Comparison of ENCODE assay signal across 13 mouse cellular contexts in genomic region chr9:50724661-50725330, GRCm38 (mm10). TPM values are rescaled to one million over a fixed set of nuclear protein-coding genes. Genes with fewer than 3 reads are reported as not detected.
DNase-seq lines count a peak whose midpoint lies in the region; ATAC-seq lines count a peak whose summit lies in the region.
"Had no signal": no experiment of that assay in that cellular context is flagged by ENCODE, and none has a peak within 500 bp of the region (broad histone marks: within the 10 kb centered on the region; RNA-seq: fewer than 3 reads in every experiment).

No protein-coding gene starts in this region.

- H3K4me2 ChIP-seq in limb, embryonic 12.5 days, result peak overlapping the region; percentile 22
- H3K4me2 ChIP-seq: kidney, embryonic 15.5 days had no signal

- intact Hi-C loops in left cerebral cortex, postnatal 14 days (cut with DNase I), result no loop called here

- no peak overlapping the region for H3K4me3 ChIP-seq in heart, embryonic 10.5 days
- no peak overlapping the region for H3K4me3 ChIP-seq in forebrain, embryonic 10.5 days
- H3K4me3 ChIP-seq in limb, embryonic 12.5 days (replicated peaks), result no peak overlapping the region
- H3K4me3 ChIP-seq: kidney, embryonic 15.5 days had no signal

- no peaks in the 10 kb centered on the region for H3K36me3 ChIP-seq in heart, embryonic 10.5 days
- H3K36me3 ChIP-seq in forebrain, embryonic 10.5 days (replicated peaks), result peaks cover 6% of the 10 kb centered on the region
- H3K36me3 ChIP-seq in limb, embryonic 12.5 days, result peaks cover 1% of the 10 kb centered on the region; the same call in 1 of the 2 replicates
- H3K36me3 ChIP-seq: kidney, embryonic 15.5 days had no signal

- no peak overlapping the region for H3K9ac ChIP-seq in limb, embryonic 12.5 days (replicated peaks)
- H3K9ac ChIP-seq: kidney, embryonic 15.5 days had no signal

- no peak for ATAC-seq in limb, embryonic 12.5 days (ENCODE audit: insufficient number of reproducible peaks, insufficient read depth, low FRiP score, low TSS enrichment, low read depth)
- no peak for ATAC-seq in erythroid progenitor cell, adult 5-6 weeks (replicated peaks; ENCODE audit: low FRiP score, poor library complexity, severe bottlenecking)

- WGBS in heart, embryonic 10.5 days, result 55% methylated on average over 3 of the region's 3 CpGs
- 43% methylated on average over 3 of the region's 3 CpGs for WGBS in forebrain, embryonic 10.5 days
- WGBS in limb, embryonic 12.5 days, result 25% methylated on average over 3 of the region's 3 CpGs

- peaks cover 58% of the 10 kb centered on the region for H3K4me1 ChIP-seq in heart, embryonic 10.5 days
- peaks cover 66% of the 10 kb centered on the region for H3K4me1 ChIP-seq in forebrain, embryonic 10.5 days
- peaks cover 58% of the 10 kb centered on the region for H3K4me1 ChIP-seq in limb, embryonic 12.5 days (replicated peaks)

- no peaks in the 10 kb centered on the region for H3K9me3 ChIP-seq in heart, embryonic 10.5 days
- no peaks in the 10 kb centered on the region for H3K9me3 ChIP-seq in forebrain, embryonic 10.5 days
- H3K9me3 ChIP-seq in limb, embryonic 12.5 days, result no peaks in the 10 kb centered on the region
- H3K9me3 ChIP-seq: kidney, embryonic 15.5 days had no signal

- no peak for DNase-seq in heart, embryonic 10.5 days (ENCODE audit: low spot score)
- no peak for DNase-seq in heart, postnatal 4 days
- peak; percentile 42 for DNase-seq in NIH3T3 (ENCODE audit: low read depth)
- no peak for DNase-seq in forebrain, embryonic 10.5 days (ENCODE audit: extremely low spot score, low spot score)
- no peak for DNase-seq in lung, postnatal 36 days
- no peak for DNase-seq in left cerebral cortex, postnatal 14 days (ENCODE audit: low spot score in 2 of 2)
- DNase-seq: heart, adult 11 months; layer of hippocampus, postnatal 36 days; lung, adult 18-20 months had no signal

- no peaks in the 10 kb centered on the region for H3K27me3 ChIP-seq in heart, embryonic 10.5 days (ENCODE audit: insufficient read depth, poor library complexity, severe bottlenecking)
- H3K27me3 ChIP-seq in forebrain, embryonic 10.5 days (ENCODE audit: poor library complexity, severe bottlenecking), result peaks cover 5% of the 10 kb centered on the region; the same call in 1 of the 2 replicates
- no peaks in the 10 kb centered on the region for H3K27me3 ChIP-seq in limb, embryonic 12.5 days
- H3K27me3 ChIP-seq: CH12.LX; kidney, embryonic 15.5 days had no signal

- peak overlapping the region; percentile 44; the same call in 1 of the 2 replicates for H3K27ac ChIP-seq in heart, embryonic 10.5 days
- H3K27ac ChIP-seq in forebrain, embryonic 10.5 days, result peak overlapping the region; percentile 60; the same call in 1 of the 2 replicates
- peak overlapping the region; percentile 25; the same call in 1 of the 2 replicates for H3K27ac ChIP-seq in limb, embryonic 12.5 days
- H3K27ac ChIP-seq: kidney, embryonic 15.5 days had no signal

RNA-seq across cellular contexts. Expression of gene Dixdc1, which starts 14.5 kb away (rescaled TPM):
- polyA plus RNA-seq in heart, embryonic 10.5 days (2016; fragmentation: Nextera tagmentation; extraction: Ambion mirVana), result 5.3 and 7.6 TPM in 2 replicates
- 10 to 100 TPM in 1 of 2 experiments, 1 to 10 TPM in 1; 9.9 to 10.1 TPM for total RNA-seq in heart, postnatal 4 days (2021)
- polyA plus RNA-seq in forebrain, embryonic 10.5 days (2016; fragmentation: Nextera tagmentation; extraction: Ambion mirVana), result 22.2 and 23.0 TPM in 2 replicates
- 29.5 and 30.4 TPM in 2 replicates for polyA plus RNA-seq in limb, embryonic 12.5 days (2016; fragmentation: Nextera tagmentation; extraction: Ambion mirVana)
- 10 to 100 TPM; 72.5 to 79.2 TPM for total RNA-seq in left cerebral cortex, postnatal 14 days (2021)
- total RNA-seq in erythroid progenitor cell, adult 5-6 weeks (2015; ENCODE audit: low replicate concordance), result not detected in 2 replicates
- not detected in 2 replicates for total RNA-seq in erythroid progenitor cell, adult 5-6 weeks (2017; ENCODE audit: low replicate concordance)

RNA-seq across cellular contexts. Expression of gene 2310030G06Rik, which starts 21.5 kb away (rescaled TPM):
- 8.4 TPM in 2 replicates for polyA plus RNA-seq in heart, embryonic 10.5 days (2016; fragmentation: Nextera tagmentation; extraction: Ambion mirVana)
- total RNA-seq in heart, postnatal 4 days (2021), result 1 to 10 TPM; 5.2 to 6.3 TPM
- polyA plus RNA-seq in forebrain, embryonic 10.5 days (2016; fragmentation: Nextera tagmentation; extraction: Ambion mirVana), result 2.1 and 2.5 TPM in 2 replicates
- polyA plus RNA-seq in limb, embryonic 12.5 days (2016; fragmentation: Nextera tagmentation; extraction: Ambion mirVana), result 2.2 and 3.5 TPM in 2 replicates
- 1 to 10 TPM; 2.0 to 3.1 TPM for total RNA-seq in left cerebral cortex, postnatal 14 days (2021)
- total RNA-seq in erythroid progenitor cell, adult 5-6 weeks (2015; ENCODE audit: low replicate concordance), result not detected in 2 replicates
- not detected in 2 replicates for total RNA-seq in erythroid progenitor cell, adult 5-6 weeks (2017; ENCODE audit: low replicate concordance)
- total RNA-seq: CH12.LX had no signal

RNA-seq across cellular contexts. Expression of gene Cryab, which starts 26.3 kb away (rescaled TPM):
- polyA plus RNA-seq in heart, embryonic 10.5 days (2016; fragmentation: Nextera tagmentation; extraction: Ambion mirVana), result 483 and 791 TPM in 2 replicates
- total RNA-seq in heart, postnatal 4 days (2021), result 1,000 to 10,000 TPM; 1,184 to 1,197 TPM
- 3.2 and 5.7 TPM in 2 replicates for polyA plus RNA-seq in forebrain, embryonic 10.5 days (2016; fragmentation: Nextera tagmentation; extraction: Ambion mirVana)
- polyA plus RNA-seq in limb, embryonic 12.5 days (2016; fragmentation: Nextera tagmentation; extraction: Ambion mirVana), result 28.0 and 31.2 TPM in 2 replicates
- total RNA-seq in left cerebral cortex, postnatal 14 days (2021), result 100 to 1,000 TPM in 1 of 2 experiments, 10 to 100 TPM in 1; 90.2 to 105 TPM
- total RNA-seq in erythroid progenitor cell, adult 5-6 weeks (2015; ENCODE audit: low replicate concordance), result not detected in 2 replicates
- total RNA-seq in erythroid progenitor cell, adult 5-6 weeks (2017; ENCODE audit: low replicate concordance), result not detected in 2 replicates
- total RNA-seq: CH12.LX had no signal

RNA-seq across cellular contexts. Expression of gene Hspb2, which starts 27.4 kb away (rescaled TPM):
- polyA plus RNA-seq in heart, embryonic 10.5 days (2016; fragmentation: Nextera tagmentation; extraction: Ambion mirVana), result 227 and 370 TPM in 2 replicates
- 100 to 1,000 TPM; 130 to 150 TPM for total RNA-seq in heart, postnatal 4 days (2021)
- polyA plus RNA-seq in forebrain, embryonic 10.5 days (2016; fragmentation: Nextera tagmentation; extraction: Ambion mirVana), result 0.69 and 1.1 TPM in 2 replicates
- 13.3 and 19.2 TPM in 2 replicates for polyA plus RNA-seq in limb, embryonic 12.5 days (2016; fragmentation: Nextera tagmentation; extraction: Ambion mirVana)
- total RNA-seq in left cerebral cortex, postnatal 14 days (2021), result 1 to 10 TPM; 2.3 to 2.7 TPM
- not detected in 2 replicates for total RNA-seq in erythroid progenitor cell, adult 5-6 weeks (2015; ENCODE audit: low replicate concordance)
- total RNA-seq in erythroid progenitor cell, adult 5-6 weeks (2017; ENCODE audit: low replicate concordance), result not detected in 2 replicates
- total RNA-seq: CH12.LX had no signal

RNA-seq across cellular contexts. Expression of gene Fdxacb1, which starts 43.2 kb away (rescaled TPM):
- polyA plus RNA-seq in heart, embryonic 10.5 days (2016; fragmentation: Nextera tagmentation; extraction: Ambion mirVana), result 10.6 and 12.2 TPM in 2 replicates
- 1 to 10 TPM; 6.0 to 7.1 TPM for total RNA-seq in heart, postnatal 4 days (2021)
- polyA plus RNA-seq in forebrain, embryonic 10.5 days (2016; fragmentation: Nextera tagmentation; extraction: Ambion mirVana), result 12.2 and 14.5 TPM in 2 replicates
- 10.9 and 11.3 TPM in 2 replicates for polyA plus RNA-seq in limb, embryonic 12.5 days (2016; fragmentation: Nextera tagmentation; extraction: Ambion mirVana)
- 1 to 10 TPM; 5.3 to 5.6 TPM for total RNA-seq in left cerebral cortex, postnatal 14 days (2021)
- total RNA-seq in erythroid progenitor cell, adult 5-6 weeks (2015; ENCODE audit: low replicate concordance), result 7.9 and 8.0 TPM in 2 replicates
- 6.8 and 8.2 TPM in 2 replicates for total RNA-seq in erythroid progenitor cell, adult 5-6 weeks (2017; ENCODE audit: low replicate concordance)

Comparison
In these comparisons a context has a peak if more than half of its experiments do, and no peak if none do; other contexts are left out.
1. RNA of gene Dixdc1, which starts 14.5 kb away (total RNA-seq): 72.5 to 79.2 TPM in left cerebral cortex, postnatal 14 days and 9.9 to 10.1 TPM in heart, postnatal 4 days; not detected in erythroid progenitor cell, adult 5-6 weeks; every median in the first group is over 10 times any median in the second.
2. RNA of gene Cryab, which starts 26.3 kb away (total RNA-seq): 1,184 to 1,197 TPM in heart, postnatal 4 days and 90.2 to 105 TPM in left cerebral cortex, postnatal 14 days; not detected in erythroid progenitor cell, adult 5-6 weeks; every median in the first group is over 10 times any median in the second.
3. Peak in every context shown above with its lines, with median percentiles within 50 percentile points of each other: H3K27ac ChIP-seq.